22 mouse cellular contexts compared by ENCODE assay signal in the genomic region with DNA sequence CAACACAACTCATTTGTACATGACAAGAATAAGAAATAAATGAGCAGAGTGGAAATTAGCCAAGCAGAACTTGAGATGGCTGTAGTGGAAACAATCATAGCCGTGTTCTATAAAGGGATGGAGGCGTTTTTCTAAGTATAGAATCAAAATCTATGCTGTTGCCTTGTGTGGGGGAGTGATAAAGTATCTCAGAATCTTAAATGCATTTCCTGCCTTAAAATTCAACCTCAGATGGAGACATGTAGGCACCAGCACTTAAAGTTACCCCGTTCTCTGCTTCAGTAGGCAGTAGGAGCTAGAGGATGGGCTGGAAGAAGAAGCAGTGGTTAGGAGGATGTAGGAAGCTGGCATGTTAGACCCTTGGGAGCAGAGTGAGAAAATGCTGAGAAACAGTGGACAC.
DNase-seq lines count a peak whose midpoint lies in the region; TF ChIP-seq lines count a peak whose summit lies in the region.
"Had no signal": no experiment of that assay in that cellular context is flagged by ENCODE, and none has a peak within 500 bp of the region (broad histone marks: within the 10 kb centered on the region; RNA-seq: fewer than 3 reads in every experiment).

No protein-coding gene starts in this region.

- no peak for TF ChIP-seq CTCF in left cerebral cortex, adult 2 months (IDR thresholded peaks at IDR 0.05)

- intact Hi-C loops in left cerebral cortex, adult 2 months (cut with DNase I): no loop called here
- intact Hi-C loops in left cerebral cortex, postnatal 36 days (cut with DNase I): no loop called here

- 0 out of 2 replicates have a peak overlapping the region, but pooled peaks have one; percentile 41 for H3K27ac ChIP-seq in left cerebral cortex, adult 2 months
- H3K27ac ChIP-seq: embryonic facial prominence, embryonic 13.5 days; embryonic facial prominence, embryonic 15.5 days; forebrain, embryonic 10.5 days; forebrain, embryonic 12.5 days had no signal

- no peak overlapping the region for H3K4me3 ChIP-seq in left cerebral cortex, adult 2 months
- H3K4me3 ChIP-seq: embryonic facial prominence, embryonic 13.5 days; embryonic facial prominence, embryonic 15.5 days; erythroblast, embryonic 14.5 days; forebrain, embryonic 10.5 days; forebrain, embryonic 12.5 days had no signal

- peak; percentile 5 to 27 for DNase-seq in frontal cortex, adult 2 months (ENCODE audit: extremely low spot score in 1 of 2, low spot score in 1 of 2)
- DNase-seq in frontal cortex, postnatal 25 days (ENCODE audit: low spot score in 2 of 2): no peak
- DNase-seq in left cerebral cortex, adult 2 months (ENCODE audit: extremely low spot score in 1 of 2, low spot score in 2 of 2): no peak
- DNase-seq in left cerebral cortex, postnatal 36 days (ENCODE audit: low spot score in 2 of 2): no peak
- peak; percentile 68 for DNase-seq in brain, adult 2 months (ENCODE audit: low read depth, low spot score)
- DNase-seq in telencephalon, adult 2 months (ENCODE audit: low read depth, low spot score): peak; percentile 65
- no peak for DNase-seq in lung, postnatal 25 days (ENCODE audit: low spot score)
- DNase-seq: adrenal gland, adult 8-10 months; adrenal gland, postnatal 14 days; adrenal gland, postnatal 36 days; cerebellum, adult 11 months; cerebellum, adult 18-20 months; cerebellum, adult 8-10 months; cerebellum, adult 9-11 months; cerebellum, postnatal 14 days; cerebellum, postnatal 36 days; embryo, embryonic 11 days had no signal

Comparison
In these comparisons a context has a peak if more than half of its experiments do, and no peak if none do; other contexts are left out.
1. DNase-seq: peak in frontal cortex, adult 2 months (2 of 2), brain, adult 2 months (single experiment) and telencephalon, adult 2 months (single experiment); none in frontal cortex, postnatal 25 days (0 of 2), left cerebral cortex, adult 2 months (0 of 2), left cerebral cortex, postnatal 36 days (0 of 2) and lung, postnatal 25 days (single experiment).